Mouse (Mus musculus): ENCODE measurements at regions not wholly inside any gene's neighbourhood (a gene's known extent, or its start where the extent isn't known, plus 50 kb on each side); places are given as distances from the start of the nearest gene placed in this dataset.

DNA sequence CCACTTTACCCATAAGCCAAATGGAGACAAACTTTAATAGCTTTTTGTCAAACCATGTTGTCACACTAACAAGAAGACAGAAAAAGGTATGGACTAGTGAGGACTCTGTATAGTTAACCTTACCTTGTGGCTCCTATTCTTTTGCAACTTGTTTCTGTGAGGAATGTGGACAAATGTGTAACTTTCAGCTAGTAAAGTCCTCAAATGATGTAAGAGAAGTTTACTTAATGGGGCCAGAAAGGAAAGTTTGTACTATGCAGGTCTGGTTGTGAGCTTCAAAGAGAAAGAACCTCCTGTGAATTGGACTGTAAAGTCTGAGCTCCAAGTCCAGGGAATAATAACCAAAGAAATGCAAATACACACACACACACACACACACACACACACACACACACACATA, 356.7 kb upstream of the Atxn7l3b start:
- in situ Hi-C loops (cut with MboI, MseI): loop anchor here in 1 of 2 experiments (10.0 kb wide), 1 partner anchor 401 kb away; no protein-coding TSS in a partner anchor

DNA sequence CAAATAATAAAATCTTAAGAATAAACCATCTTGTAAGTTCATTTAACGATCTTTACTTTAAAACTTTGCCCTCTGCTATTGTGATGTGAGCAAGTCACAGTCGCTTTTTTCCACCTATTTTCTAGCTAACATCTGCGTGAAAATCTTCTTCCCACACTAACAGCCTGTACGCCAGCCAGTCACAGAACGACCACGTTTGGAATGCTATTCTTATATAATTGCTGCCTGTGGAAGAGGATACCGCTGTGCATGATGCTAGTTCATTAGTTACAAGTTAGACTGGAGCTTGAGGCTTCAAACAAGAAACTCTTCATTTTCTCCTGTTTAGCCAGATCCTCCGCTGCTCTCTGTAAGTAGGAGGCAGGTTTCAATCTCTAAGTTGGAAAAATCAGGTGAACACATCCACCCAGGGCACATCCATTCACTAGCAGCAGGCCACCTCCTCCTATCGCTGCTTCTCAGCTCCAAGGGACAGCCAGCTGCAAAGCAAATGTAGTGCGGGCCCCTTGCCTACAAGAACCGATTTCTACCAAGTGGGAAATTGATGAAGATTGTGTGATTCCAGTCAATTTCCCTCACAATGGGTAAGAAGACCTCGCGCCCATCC, 312.1 kb upstream of the Atxn7l3b start:
- in situ Hi-C loops (cut with MboI, MseI): loop anchor here in 1 of 2 experiments (10.0 kb wide), 1 partner anchor 1316 kb away; no protein-coding TSS in a partner anchor

Measured in T-helper 17 cell (primary cell).